Mouse (Mus musculus): ENCODE data around the gene Cxadr.

Cxadr gene

DNA sequence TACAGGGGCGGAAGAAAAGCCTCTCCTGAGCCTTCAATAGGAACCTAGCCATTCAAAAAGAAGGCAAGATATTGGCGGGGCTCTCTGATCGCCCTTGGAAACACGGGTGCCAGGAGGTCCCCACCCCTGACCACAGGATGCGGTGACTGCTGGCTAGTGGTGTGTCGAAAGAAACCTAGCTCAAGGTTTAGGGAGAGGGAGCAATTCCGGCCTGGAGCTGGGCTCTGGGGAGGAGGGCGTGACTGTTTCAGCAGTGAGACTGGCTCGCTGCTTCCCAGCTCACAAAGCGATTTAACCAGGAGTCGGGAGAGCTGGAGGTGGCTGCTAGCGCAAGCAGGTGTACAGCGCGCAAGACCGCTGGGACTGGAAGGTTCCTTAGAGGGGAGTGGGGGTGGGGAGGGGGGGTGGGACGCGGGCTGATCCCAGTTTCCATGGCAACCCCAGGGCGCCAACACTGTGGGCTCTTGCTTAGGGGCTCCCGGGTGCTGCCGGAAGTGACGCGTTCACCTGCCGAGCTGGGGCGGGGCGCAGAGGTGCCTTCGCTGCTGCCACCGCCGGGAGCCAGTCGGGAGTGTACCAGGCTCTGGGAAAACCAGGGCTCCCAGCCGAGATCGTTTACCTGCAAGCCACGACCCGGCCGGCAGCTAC, at the start of gene Cxadr:
Cxadr (plus strand) TSS at position 307 of the 648 bp plus-strand sequence.
- DNase-seq: peak; percentile 76

DNA sequence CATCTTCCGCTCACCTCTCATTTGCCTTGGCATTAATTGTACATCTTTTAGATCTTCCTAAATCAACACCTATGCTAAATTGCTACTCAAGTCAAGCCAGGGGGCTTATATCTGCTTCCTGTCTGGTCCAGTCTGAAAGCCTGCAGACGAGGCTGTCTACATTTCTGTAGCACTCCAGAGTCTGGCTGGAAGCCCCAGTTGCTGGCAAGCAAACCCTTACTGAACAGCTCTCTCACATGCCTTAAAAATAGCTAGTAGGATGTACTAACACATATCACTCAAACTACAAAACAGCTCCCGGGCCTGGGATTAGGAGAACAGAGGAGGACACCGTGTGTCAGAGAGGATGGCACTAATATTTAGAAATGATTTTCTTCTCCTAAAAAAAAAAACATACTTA, 42.3 kb upstream of the Cxadr start:
- DNase-seq: no peak

DNA sequence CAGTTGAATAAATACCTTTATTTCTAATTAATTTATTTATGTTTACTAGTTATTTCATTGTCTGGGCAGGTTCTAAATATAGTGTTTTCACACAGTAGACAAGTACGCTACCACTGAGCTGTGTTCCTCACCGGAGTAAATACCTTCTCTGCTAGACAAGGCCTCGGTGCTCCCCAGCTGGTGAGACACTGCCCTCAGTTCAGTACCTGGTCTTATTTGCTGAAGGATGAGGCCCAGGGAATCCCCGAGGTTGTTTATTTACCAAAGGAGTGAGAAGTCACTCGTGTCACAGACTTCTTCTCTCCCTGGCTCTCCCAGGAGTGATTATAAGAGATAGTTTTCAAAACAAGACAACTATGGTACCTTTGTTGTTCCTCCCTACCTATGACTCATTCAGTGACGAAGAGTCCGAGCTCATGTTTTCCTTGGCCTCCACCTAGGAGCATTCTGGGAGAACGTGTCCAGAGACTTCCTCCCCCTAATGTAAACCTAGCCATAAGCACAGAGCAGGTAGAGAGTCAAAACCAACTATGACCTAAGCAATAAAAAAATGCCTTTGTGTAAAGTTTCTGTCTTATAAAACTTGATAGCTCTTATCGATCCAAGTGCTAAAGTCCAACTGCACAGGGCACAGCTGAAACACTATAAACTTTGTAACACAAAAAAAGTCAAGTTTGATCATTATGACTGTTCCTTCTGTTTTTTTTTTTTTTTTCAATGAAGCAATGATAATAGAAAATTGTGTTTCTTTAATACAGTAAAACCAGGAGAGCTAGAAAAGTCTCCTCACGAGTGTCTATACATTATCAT, 41.0 kb upstream of the Cxadr start:
- DNase-seq: no peak

DNA sequence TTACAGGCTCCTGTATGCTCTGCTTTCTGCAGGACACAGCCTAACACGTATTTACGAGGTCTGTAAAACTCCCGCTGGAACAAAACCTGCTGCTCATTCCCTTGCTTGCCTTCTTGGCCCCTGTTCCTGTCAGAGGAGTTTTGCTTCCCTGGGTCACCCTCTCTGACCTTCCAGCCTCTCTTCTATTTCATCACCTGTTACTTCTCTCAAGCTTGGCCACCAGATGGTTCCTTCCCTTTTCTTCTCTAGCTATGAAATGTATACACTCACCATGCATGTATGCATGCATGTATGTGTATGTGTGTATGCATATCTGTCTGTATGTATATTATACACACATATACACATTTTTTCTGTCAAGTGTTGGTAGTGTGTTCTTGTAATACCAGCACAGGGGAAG, 39.8 kb upstream of the Cxadr start:
- DNase-seq: no peak

DNA sequence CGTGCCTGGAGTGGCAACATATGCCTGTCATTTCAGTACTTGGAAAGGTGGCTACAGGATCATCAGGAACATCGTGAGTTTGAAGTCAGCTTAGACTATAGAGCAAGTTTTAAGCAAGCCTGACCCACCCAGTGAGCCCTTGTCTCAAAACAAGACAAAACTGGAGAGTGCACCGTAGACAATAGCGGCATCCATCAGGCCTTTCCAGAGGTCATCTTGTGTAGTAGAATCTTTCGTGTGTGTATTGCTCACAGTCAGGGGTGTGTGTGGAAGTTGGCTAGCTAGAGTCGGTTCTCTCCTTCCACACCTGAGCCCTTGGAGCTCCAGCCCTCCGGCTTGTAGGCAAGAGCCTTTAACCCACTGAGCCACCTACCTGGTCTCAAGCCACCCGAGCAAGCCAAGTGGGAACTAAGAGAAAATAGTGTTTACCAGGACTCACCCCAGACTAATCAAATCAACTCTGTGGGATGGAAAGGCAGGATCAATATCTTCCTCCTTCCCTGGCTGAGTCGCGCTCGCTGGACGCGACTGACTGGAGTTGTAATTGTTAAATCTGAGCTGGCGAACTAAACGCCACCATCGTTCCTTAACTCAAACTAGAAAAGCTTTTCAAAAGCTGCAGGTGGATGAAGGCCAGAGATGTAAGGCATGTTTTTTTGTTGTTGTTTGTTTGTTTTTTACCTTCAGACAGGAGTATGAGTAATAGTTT, 36.7 kb upstream of the Cxadr start:
- DNase-seq: no peak

DNA sequence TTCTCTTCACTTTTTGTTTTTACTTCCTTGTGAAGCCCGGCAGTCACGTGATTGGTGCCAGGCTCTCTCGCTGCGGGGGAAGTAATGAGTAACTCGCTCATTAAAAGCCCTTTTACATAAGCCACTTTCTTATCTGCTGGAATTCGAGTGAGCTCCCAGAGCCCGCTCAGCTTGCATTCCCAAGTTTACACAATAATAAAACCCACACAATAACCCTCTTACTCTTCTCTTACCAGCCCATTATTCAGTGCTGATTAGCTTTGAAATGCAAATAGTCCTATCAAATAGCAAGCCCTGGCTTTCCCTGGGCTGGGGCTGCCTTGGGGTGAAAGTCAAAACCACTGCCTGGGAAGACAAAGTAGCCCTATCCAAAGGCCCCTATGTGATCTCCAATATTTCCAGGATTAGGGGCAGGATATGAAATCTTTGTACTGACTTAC, 36.1 kb upstream of the Cxadr start:
- peak; percentile 21 for DNase-seq

DNA sequence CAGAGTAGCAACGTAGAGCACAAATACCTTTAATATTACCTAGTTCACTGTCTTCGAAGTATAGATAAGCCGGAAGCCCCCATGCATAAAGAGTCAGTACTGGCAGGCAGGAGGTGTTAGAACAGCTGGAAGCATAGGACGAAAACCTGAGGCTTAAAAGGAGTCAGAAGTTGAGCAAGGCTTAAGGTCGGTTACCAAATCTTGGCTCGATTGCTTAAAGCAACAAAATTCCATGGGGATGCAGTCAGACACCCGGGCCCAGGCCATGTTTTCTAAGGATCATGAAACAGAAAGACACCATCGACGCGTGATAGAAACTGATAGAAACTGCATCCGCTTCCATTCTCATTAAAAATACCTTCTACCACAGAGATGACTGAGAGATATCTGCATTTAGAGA, 35.5 kb upstream of the Cxadr start:
- DNase-seq: no peak

DNA sequence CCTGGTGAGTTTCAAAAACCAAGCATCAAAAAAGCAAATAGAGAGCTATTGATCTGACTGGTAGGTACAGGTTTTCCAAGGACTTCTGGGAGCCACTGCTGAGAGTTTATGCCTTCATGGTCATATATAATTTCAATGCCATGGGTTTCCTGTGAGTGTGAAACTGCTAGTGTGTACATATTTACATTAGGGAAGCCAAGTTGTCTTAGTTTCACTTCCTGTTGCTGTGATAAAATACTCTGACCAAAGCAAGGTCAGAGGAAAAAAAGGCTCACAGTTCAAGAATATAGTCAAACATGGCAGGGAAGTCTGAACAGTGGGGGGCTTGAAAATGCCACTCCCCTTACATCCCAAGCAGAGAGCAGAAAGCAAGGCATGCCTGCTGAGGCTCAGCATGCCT, 33.8 kb upstream of the Cxadr start:
- DNase-seq: no peak

DNA sequence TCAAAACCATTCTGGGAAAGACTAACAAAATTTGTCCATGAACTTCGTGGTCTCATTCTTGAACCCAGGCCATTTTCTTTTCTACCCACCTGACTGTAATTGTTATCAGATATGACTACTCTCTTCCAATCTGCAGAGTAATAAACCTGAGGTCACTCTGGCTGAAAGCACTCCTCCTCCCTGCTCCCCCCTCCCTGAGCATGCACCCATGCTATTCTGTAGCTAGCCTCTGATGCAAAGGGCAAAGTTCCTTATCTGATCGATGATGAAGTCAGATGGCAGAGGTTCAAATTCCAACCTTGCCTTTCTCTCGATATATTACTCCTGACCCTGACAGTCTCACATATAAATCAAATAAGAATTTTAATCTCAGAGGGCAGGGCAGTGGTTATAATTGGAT, 33.1 kb upstream of the Cxadr start:
- no peak for DNase-seq

DNA sequence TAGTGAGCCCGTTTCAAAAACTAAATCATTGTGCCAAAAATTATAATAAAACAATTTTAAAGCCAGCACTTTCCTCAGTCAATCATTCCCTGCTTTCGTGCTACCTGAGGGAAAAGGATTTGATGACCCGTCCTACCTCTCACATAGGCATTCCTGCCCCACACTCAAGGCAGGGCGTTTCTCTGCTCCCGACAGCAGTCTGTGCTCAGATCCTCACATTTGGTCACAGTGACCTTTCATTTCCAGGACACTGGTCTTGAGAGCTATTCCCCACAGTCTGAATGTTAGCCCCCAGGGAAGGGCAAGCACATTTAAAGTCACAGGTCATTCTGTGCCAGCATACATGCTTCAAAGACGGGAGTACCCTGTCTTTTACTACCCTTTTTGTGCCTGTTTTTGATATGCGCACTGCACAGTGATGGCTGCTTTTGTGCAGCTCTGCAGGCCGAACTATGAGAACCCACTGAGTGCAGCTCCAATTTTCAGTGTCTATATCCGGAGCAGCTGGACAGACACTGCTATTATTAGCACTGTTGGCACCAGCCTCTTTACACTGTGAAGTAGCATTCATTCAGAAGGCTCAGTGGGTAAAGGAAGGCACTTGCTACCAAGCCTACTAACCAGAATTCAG, 26.3 kb upstream of the Cxadr start:
- no peak for DNase-seq

DNA sequence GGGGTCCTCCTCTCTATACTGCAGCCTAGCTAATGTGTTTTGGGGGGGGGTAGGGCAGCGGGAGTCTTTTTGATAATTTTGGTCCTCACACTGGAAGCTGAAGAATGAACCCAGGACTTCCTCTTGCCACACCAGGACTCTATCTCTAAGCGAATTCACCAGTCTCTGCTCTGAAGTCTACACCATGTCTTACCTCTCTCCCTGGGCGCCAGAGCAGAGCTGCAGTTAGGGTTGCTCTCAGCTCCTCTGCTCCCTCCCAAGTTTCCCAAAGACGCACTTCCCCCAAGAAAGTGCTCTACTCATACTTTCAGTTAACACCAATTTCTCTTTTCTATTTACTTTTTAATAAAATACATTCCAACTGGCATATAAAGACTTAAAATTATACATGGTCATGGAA, 23.7 kb upstream of the Cxadr start:
- no peak for DNase-seq

DNA sequence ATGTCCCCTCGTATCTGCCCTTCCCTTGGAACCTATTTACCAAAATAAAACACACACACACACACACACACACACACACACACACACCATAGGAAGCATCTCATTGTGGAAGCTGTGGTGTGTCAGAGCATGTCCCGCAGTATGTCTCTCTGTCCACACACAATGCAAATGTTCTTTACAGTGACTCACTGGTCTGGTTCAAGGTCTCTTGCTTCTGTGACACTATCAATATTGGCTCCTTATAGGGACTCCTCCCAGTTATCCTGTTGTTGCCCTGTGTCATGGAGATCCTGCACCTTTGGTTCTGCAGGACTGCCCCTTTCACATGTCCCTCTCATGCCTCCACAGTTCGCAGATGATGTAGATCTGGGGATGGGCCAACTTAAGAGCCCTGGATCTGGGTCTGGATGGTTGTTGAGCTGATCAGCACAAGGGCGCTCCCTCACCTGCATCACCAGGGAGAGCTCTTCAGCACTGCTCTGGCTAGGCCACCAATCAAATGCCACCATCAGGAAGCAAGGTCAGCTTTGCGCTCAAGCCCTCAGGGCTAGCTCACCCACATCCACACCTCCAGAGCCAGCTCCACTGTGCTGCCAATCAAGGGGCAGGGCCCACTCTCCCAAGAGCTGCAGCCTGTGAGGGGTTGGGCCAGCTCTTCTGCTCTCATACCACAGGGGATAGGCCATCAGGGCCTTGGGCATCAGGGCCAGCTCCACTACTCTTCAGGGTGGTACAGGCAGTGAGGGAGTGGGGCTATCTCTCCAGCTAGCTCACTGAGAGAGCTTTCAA, 21.0 kb upstream of the Cxadr start:
- no peak for DNase-seq

DNA sequence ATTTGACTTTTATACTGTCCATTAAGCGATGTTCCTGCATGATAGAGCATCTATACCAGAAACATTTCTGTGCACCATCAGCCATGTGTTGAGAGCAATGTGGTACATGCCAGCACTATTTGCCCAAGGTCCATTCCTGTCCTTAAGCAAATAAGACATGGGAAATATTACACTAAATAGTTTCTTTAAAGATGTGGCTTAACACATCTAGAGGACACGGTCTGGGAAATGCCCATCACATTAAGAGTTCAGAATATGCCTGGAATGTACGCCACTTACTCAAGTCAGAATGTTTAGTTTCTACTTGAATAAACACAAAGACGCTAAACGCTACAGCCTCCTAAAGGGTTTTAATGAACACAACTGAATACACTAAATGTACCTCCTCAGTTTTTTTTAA, 18.1 kb upstream of the Cxadr start:
- no peak for DNase-seq

DNA sequence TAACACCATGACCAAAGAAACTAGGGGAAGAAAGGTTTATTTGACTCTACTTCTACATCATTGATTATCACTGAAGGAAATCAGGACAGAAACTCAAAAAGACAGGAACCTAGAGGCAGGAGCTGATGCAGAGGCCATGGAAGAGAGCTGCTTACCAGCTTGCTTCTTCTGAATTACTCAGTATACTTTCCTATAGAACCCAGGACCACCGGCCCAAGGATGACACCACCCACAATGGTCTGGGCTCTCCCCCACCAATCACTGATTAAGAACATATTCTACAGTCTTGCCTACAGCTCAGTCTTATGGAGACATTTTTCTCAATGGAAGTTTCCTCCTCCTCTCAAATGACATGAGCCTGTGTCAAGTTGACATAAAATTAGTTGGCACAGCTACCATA, 7.2 kb upstream of the Cxadr start:
- no peak for DNase-seq

DNA sequence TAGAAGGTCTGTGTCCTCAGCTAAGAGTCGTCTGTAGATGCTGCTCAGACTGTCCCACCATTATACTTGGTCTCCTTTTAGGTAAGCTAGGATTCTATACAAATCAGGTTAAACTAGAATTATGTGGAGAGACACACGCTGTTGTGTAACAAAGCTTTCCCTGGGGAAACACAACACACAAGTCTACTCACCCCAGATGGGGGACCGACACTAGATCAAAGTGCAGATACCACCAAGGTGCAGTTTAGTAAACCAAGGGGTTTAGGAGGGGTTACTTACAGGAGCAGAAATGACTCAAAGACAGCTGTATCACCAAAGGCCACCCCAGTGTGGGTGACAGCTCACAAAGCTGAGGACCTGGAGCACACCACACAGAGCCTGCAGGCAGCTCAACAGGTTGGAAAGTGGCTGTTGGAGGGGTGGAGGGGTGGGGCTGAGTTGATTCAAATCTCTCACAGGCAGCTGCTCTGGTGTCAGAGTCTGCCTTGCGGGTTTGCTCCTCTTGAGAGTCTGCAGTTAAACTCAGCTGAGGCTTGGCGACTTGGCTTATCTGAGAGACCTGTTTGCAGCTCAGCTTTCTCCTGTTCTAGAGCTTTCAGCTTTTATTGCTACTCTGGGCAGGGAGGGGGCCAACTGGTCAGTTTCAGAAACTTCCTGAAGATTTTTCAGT, 6.5 kb upstream of the Cxadr start:
- no peak for DNase-seq

DNA sequence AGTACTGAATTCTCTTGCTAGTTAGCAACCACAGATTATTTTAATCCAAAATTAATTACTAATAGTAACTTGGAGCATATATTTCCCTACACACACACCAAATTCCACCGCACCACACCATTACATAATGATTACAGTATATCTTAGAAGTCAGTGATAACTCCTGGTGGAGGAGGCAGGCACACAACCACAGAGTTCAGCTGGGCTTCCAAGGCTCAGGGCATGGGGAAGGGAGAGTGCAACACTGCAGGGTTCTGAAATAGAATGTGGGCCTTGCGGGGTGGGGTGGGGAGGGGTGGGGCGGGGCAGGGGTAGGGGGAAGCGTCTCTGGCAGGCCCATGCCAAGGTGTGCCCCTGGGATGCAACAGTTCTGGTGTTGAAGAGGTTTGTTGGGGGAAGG, 5.7 kb upstream of the Cxadr start:
- DNase-seq: no peak

DNA sequence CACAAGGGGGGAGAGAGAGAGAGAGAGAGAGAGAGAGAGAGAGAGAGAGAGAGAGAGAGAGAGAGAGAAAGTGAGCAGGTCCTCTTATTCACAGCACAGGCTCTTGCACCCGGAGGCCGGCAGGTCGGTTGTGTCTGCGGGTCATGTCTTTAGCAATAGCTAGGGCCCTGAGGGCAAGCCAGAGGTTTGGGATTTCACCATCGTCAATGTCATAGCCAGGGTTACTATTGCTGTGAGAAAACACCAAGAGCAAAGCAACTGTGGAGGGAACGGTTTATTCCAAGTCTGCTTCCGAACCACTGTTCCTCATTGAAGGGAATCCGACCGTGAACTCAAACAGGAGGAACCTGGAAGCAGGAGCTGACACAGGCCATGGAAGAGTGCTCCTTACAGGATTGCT, 5.2 kb upstream of the Cxadr start:
- no peak for DNase-seq

DNA sequence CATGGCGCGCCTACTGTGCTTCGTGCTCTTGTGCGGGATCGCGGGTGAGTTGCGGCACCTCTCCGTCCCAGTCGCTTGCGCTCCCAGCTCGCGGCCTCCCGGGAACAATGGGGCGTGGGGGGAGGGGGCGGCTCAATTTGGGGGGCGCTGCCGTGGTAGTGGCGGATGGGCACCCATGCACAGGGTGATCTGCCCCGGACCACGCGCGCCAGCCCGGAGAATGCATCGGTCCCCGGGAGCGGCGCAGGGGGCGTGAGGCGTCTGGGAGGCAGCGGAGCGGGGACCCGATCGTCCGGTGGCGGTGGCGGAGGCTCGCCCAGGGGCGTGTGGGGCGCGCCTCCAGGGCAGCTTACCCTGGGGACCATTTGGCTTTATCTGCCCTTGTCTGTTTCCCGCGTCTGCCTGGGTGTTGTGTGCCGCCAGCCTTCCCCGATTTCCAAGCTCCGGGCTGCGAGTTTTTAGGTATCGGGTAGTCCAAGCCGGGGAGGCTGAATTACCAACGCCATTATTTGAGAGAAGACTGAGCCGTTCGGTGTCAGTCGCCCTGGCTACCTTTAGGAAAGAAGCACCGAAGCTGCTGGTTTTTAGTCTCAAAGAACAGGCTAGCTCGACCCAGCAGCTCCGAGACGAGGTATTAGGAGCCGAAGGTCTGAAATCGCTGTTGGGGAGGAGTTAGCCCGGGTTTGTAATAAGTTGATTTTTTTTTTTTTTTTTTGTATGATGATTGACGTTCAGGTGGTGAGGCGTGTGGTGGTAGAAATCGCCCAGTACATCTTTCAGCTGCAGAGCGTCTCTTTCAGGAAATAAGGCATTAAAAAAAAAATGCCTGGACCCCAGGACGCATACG, 765 bp downstream of the Cxadr start:
- peak; percentile 39 for DNase-seq

DNA sequence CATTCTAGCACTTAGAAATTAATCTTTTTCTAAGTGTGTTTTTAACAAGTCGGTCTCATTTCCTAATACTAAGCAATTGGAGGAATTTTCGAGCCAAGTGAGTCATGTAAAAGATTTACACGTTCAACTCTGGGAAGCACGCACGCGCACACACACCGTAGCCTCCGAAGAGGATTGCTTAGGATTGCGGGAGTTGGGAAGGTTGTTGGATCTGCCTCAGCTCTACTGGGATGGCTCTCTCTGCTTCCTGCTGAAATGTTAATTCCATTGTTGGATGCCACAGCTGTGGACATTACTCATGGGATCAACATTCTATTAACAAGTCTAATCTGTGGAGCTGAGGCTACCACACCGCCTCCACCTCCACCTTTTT, 1.4 kb downstream of the Cxadr start:
- DNase-seq: peak; percentile 36

DNA sequence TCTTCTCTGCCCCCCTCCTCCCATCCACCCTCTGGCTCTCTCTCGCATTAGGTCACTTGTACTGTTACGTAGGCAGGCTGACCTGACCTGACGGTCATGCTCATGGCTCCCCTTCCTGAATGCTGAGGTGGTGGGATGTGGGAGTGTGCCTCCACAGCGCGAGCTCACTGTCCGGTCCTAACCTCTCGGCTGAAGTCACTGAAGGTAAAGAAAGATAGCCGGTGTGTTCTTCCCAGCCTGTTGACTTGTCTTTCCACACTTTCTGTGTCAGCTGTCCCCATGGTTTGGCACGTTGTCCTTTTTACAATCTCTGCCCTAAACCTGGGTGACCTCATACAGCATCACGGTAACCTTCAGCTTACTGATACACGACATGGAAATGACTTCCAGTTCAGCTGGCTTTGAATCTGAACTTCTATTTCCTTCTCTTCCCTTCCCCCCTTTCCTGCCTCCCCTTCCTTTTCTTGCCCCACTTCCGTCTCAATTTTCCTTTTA, 4.4 kb downstream of the Cxadr start:
- no peak for DNase-seq

DNA sequence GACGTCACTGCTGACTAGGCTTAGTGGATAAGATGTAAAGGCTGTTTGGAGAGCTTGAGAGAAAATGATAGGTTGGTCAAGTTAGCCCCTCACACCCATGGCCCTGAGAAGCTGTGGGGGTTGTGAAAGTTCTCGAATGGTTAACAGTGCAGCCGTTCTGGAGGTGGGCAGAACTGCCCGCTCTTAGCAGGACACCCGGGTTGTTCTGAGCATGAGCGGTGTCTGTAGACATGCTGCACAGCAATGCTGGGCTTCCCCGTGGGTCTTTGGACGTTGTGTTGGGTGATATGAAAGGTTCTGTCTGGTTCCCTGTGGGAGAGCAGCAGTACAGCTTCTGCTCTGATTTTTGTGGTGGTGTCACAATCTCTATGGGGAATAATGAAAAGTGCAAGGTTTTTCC, 5.3 kb downstream of the Cxadr start:
- DNase-seq: no peak

Data from cerebellum, adult 9-10 months (tissue).